Mouse (Mus musculus): ENCODE measurements around the gene Slco1b2. TPM values are rescaled to one million over a fixed set of nuclear protein-coding genes. Genes with fewer than 3 reads are reported as not detected.

The Slco1b2 gene
- total and polyA plus RNA-seq, 3 experiments: 0.11 TPM; not detected in 2

GRCm38 (mm10) chr6:141596081-141596480, 33.2 kb upstream of the Slco1b2 start:
- no peak overlapping the region for H3K4me2 ChIP-seq (ENCODE audit: insufficient read depth, low read depth, poor library complexity, severe bottlenecking)
- H3K4me1 ChIP-seq (ENCODE audit: control insufficient read depth in 1 of 2, insufficient read depth in 2 of 2): no peaks in the 10 kb centered on the region
- H3K9ac ChIP-seq (ENCODE audit: insufficient read depth, low read depth): no peak overlapping the region
- no peak overlapping the region for H3K4me3 ChIP-seq (replicated peaks in 1 of 3; ENCODE audit: low read depth in 2 of 3, low read length in 2 of 3, poor library complexity in 1 of 3)
- no peaks in the 10 kb centered on the region for H3K27me3 ChIP-seq (replicated peaks)
- no peaks in the 10 kb centered on the region for H3K79me2 ChIP-seq (replicated peaks; ENCODE audit: control insufficient read depth, extremely low read depth, insufficient read depth, poor library complexity, severe bottlenecking)
- no peak overlapping the region for H3K27ac ChIP-seq (ENCODE audit: insufficient read depth, low read depth)
- dilution Hi-C loops (cut with MboI; ENCODE audit: extremely low pct_ligation_motif_present, extremely low pct_unique_long_range_greater_than_20kb, low sequenced_read_pairs): no loop called here
- H3K9me3 ChIP-seq (replicated peaks; ENCODE audit: low read length): peaks cover 2% of the 10 kb centered on the region
- no peak for DNase-seq (ENCODE audit: extremely low read depth)
- in situ Hi-C loops (cut with MboI; ENCODE audit: low pct_ligation_motif_present, low pct_unique_long_range_greater_than_20kb, low sequenced_read_pairs): no loop called here
- H3K36me3 ChIP-seq (replicated peaks in 1 of 2; ENCODE audit: control insufficient read depth in 1 of 2, insufficient read depth in 1 of 2, low read length in 1 of 2): no peaks in the 10 kb centered on the region
- TF ChIP-seq BHLHE40 (IDR thresholded peaks at IDR 0.05; ENCODE audit: low read depth, low read length) (no peak), USF1 (IDR thresholded peaks at IDR 0.05; ENCODE audit: low read depth, low read length) (no peak), CHD2 (IDR thresholded peaks at IDR 0.05; ENCODE audit: low read length) (no peak), IRF4 (IDR thresholded peaks at IDR 0.05; ENCODE audit: low read depth, low read length) (no peak), EP300 (IDR thresholded peaks at IDR 0.05; ENCODE audit: low read length) (no peak), RAD21 (IDR thresholded peaks at IDR 0.05; ENCODE audit: low read depth, low read length) (no peak), NRF1 (IDR thresholded peaks at IDR 0.05; ENCODE audit: low read depth, low read length) (no peak), TBP (conservative IDR thresholded peaks at IDR 0.05; ENCODE audit: low read depth, low read length) (no peak), CHD1 (IDR thresholded peaks at IDR 0.05; ENCODE audit: low read depth, low read length) (no peak), UBTF (IDR thresholded peaks at IDR 0.05; ENCODE audit: low read depth, low read length) (no peak), NELFE (IDR thresholded peaks at IDR 0.05; ENCODE audit: low read depth, low read length) (no peak)

GRCm38 (mm10) chr6:141597037-141597436, 32.3 kb upstream of the Slco1b2 start:
- Histone ChIP-seq H3K27ac (ENCODE audit: insufficient read depth, low read depth) (no peak overlapping the region), H3K27me3 (replicated peaks) (no peaks in the 10 kb centered on the region), H3K79me2 (replicated peaks; ENCODE audit: control insufficient read depth, extremely low read depth, insufficient read depth, poor library complexity, severe bottlenecking) (no peaks in the 10 kb centered on the region), H3K36me3 (replicated peaks in 1 of 2; ENCODE audit: control insufficient read depth in 1 of 2, insufficient read depth in 1 of 2, low read length in 1 of 2) (no peaks in the 10 kb centered on the region), H3K9me3 (replicated peaks; ENCODE audit: low read length) (peaks cover 4% of the 10 kb centered on the region), H3K4me3 (replicated peaks in 1 of 3; ENCODE audit: low read depth in 2 of 3, low read length in 2 of 3, poor library complexity in 1 of 3) (no peak overlapping the region), H3K9ac (ENCODE audit: insufficient read depth, low read depth) (no peak overlapping the region), H3K4me2 (ENCODE audit: insufficient read depth, low read depth, poor library complexity, severe bottlenecking) (no peak overlapping the region), H3K4me1 (ENCODE audit: control insufficient read depth in 1 of 2, insufficient read depth in 2 of 2) (no peaks in the 10 kb centered on the region)
- DNase-seq (ENCODE audit: extremely low read depth): no peak
- dilution Hi-C loops (cut with MboI; ENCODE audit: extremely low pct_ligation_motif_present, extremely low pct_unique_long_range_greater_than_20kb, low sequenced_read_pairs) (no loop called here), in situ Hi-C loops (cut with MboI; ENCODE audit: low pct_ligation_motif_present, low pct_unique_long_range_greater_than_20kb, low sequenced_read_pairs) (no loop called here)
- TF ChIP-seq MXI1 (IDR thresholded peaks at IDR 0.05; ENCODE audit: low read depth, low read length) (no peak), BHLHE40 (IDR thresholded peaks at IDR 0.05; ENCODE audit: low read depth, low read length) (no peak), CHD1 (IDR thresholded peaks at IDR 0.05; ENCODE audit: low read depth, low read length) (no peak), RCOR1 (conservative IDR thresholded peaks at IDR 0.05; ENCODE audit: low read depth, low read length) (no peak), UBTF (IDR thresholded peaks at IDR 0.05; ENCODE audit: low read depth, low read length) (no peak), ZC3H11A (IDR thresholded peaks at IDR 0.05; ENCODE audit: low read depth, low read length) (no peak), TBP (conservative IDR thresholded peaks at IDR 0.05; ENCODE audit: low read depth, low read length) (no peak), SMC3 (IDR thresholded peaks at IDR 0.05; ENCODE audit: low read depth, low read length) (no peak), ZMIZ1 (IDR thresholded peaks at IDR 0.05; ENCODE audit: low read depth, low read length) (no peak), POLR2AphosphoS2 (IDR thresholded peaks at IDR 0.05; ENCODE audit: low read depth, low read length) (no peak), IRF4 (IDR thresholded peaks at IDR 0.05; ENCODE audit: low read depth, low read length) (no peak), JUND (conservative IDR thresholded peaks at IDR 0.05; ENCODE audit: low read depth, low read length) (no peak), ZKSCAN1 (IDR thresholded peaks at IDR 0.05; ENCODE audit: borderline replicate concordance, low read depth, low read length) (no peak), SIN3A (IDR thresholded peaks at IDR 0.05; ENCODE audit: low read length) (no peak), PAX5 (IDR thresholded peaks at IDR 0.05; ENCODE audit: low read length) (no peak), CTCF (conservative IDR thresholded peaks at IDR 0.05 in 1 of 2, IDR thresholded peaks at IDR 0.05 in 1 of 2; ENCODE audit: low read depth in 2 of 2, low read length in 2 of 2) (no peak), ELF1 (IDR thresholded peaks at IDR 0.05; ENCODE audit: low read depth, low read length) (no peak), GABPA (IDR thresholded peaks at IDR 0.05; ENCODE audit: insufficient replicate concordance, low read depth, low read length) (no peak), ETS1 (conservative IDR thresholded peaks at IDR 0.05; ENCODE audit: low read depth, low read length) (no peak), E2F4 (IDR thresholded peaks at IDR 0.05; ENCODE audit: insufficient replicate concordance, low read depth, low read length) (no peak)

Measured in CH12.LX (cell line).